Mouse (Mus musculus) granulocyte monocyte progenitor cell, adult 5-6 weeks (primary cell): Measurements from ENCODE around the gene Ikzf4. TPM values are rescaled to one million over a fixed set of nuclear protein-coding genes. Genes with fewer than 3 reads are reported as not detected.
"Not testable (repeated sequence)": the region's sequence is repeated elsewhere in the genome, so short reads cannot be mapped to it uniquely, and the experiment has no call there.

ENCODE experiments used
- ATAC-seq: replicated peaks from 2 replicates; pipeline ENCODE4 v1.8.0; 2016; ENCODE audit warnings: mild to moderate bottlenecking, moderate TSS enrichment, inconsistent platforms; ENCODE audit not compliant: poor library complexity, severe bottlenecking
- total RNA-seq, 2 experiments: library from RNA; stranded (forward) in 1 of 2; stranded (reverse) in 1 of 2; fragments of 200-712, 200-1000 nt in 1 of 2; fragments of >200 nt in 1 of 2; fragmentation: Nextera tagmentation in 1 of 2; gene quantifications; 2 replicates each; pipeline ENCODE4 v1.2.3; 2014 to 2017

Ikzf4 gene
- total RNA-seq, 2 experiments from 2014 or later: 0.62 TPM; not detected in 1

DNA sequence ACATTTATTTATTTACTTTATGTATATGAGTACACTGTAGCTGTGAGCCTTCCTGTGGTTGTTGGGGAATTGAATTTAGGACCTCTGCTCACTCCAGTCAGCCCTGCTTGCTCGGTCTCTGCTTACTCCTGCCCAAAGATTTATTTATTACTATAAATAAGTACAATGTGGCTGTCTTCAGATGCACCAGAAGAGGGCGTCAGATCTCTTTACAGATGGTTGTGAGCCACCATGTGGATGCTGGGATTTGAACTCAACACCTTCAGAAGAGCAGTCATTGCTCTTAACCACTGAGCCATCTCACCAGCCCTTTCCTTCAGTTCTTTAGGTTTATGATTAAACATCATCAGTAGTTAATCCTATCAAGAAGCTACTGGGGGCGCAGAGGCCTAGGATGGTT lies 30.9 kb downstream of the Ikzf4 start:
- ATAC-seq: no peak

- not testable (repeated sequence) for ATAC-seq
Observed at GRCm38 (mm10) chr10:128613820-128614219, 32.0 kb downstream of the Ikzf4 start.

GRCm38 (mm10) chr10:128613154-128613440 lies 32.7 kb downstream of the Ikzf4 start:
- peak; percentile 38 for ATAC-seq

GRCm38 (mm10) chr10:128612433-128613153 lies 33.2 kb downstream of the Ikzf4 start:
- peak; percentile 98 for ATAC-seq

GRCm38 (mm10) chr10:128606483-128606882 lies 39.3 kb downstream of the Ikzf4 start:
- ATAC-seq: no peak

DNA sequence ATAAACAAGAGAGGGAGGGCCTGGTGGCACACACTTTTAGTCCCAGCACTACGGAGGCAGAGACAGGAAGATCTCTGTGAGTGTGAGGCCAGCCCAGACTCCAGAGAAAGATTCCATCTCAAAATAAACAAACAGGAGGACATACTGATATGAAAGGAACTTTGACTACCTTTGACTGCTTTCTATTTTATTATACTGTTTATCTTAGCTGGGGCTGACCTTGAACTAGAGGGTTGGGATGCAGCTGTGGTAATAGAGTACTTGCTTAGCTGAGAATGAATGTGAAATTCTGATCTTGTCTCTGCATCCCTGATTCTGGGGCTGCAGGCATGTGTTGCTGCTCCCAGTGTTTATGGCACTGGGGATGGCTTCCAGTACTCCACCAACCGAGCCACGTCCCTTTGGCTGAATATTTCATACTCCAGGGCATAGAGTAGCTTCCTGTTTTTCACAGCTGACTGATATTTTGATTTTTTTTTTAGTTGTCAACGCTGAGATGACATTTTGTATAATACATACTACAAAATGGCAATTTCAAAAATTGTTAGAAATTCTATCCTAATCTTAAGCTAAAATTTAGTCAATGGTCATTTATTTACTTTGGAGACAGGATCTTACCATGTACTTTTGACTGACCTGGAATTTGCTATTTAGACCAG lies 43.2 kb downstream of the Ikzf4 start:
- ATAC-seq: no peak

GRCm38 (mm10) chr10:128601499-128601898 lies 44.3 kb downstream of the Ikzf4 start:
- no peak for ATAC-seq

DNA sequence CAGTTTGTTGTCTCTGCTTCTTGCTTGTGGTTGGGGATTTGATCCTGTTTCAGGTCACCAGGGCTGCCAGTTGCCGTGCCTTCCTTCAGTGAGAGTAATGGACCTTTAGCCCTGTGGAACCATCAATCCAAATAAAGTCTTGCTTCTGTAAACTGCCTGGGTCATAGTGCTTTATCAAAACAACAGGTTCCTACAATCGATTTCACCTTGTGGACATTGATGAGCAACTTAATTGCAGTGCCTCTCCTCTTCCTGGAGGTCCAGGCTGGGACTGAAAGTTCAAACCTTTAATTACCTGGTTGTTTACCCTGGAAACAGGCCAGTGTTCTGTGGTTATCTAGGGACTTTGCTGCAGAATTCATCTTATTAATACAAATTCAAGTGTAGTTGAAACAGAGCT lies 47.3 kb downstream of the Ikzf4 start:
- no peak for ATAC-seq

DNA sequence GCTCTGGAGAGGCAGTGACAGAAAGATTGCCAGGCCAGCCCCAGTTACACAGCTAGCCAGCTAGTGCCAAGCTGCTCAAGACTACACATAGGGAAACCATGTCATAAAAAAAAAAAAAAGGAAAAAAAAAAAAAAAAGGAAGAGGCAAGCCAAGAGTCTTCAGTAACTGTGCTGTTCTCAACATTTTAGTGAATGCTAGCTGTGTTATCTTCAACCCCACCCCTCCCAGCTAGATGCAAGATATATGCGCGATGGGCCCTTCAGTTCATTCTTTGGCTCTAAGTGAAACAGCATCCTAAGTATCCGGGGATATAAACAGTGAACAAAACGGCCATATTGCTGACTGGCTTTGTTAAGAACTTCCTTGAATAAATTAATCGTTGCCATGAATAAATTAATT lies 53.0 kb downstream of the Ikzf4 start:
- ATAC-seq: no peak

GRCm38 (mm10) chr10:128591436-128591835 lies 54.4 kb downstream of the Ikzf4 start:
- no peak for ATAC-seq

GRCm38 (mm10) chr10:128590193-128590690 lies 55.5 kb downstream of the Ikzf4 start:
- ATAC-seq: peak; percentile 62

DNA sequence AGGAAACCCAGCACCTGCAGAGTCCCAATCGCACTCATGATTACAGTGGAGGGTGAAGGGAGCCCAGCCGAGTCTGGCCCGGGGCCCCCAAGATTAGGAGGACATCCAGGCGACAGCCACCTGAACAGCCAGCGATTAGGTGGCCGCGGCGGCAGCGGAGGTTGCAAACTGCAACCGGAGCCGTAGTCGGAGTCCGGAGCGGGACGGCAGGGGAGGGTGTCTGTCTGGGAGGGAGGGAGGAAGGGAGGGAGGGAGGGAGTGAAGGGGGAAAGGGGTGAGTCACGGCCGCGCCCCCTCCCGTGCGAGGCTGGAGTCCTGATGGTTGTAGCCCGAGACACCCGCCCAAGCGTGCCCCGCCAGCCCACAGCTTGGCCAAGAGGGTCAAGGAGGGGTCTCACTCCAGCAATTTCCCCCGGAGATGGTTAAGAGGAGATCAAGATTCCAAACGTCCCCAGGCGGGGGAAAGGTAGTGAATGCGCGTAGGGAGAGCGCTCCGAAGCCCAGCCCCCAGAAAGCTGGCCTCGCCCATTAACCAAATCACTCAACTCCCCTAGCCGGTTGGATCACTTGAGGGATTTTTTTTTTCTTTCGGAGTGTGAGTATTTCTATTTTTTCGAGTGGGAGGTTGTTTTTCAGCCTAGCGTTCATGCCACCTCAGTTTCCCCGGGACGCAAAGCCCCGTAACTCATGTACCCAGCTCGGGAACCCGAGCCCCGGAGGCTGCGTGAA lies 56.2 kb downstream of the Ikzf4 start, which contains the start of gene Erbb3:
TSS of gene Erbb3 (minus strand) at position 189 of the 729 bp plus-strand sequence.
- peak; percentile 61 for ATAC-seq

GRCm38 (mm10) chr10:128588775-128589463 lies 56.9 kb downstream of the Ikzf4 start:
- ATAC-seq: no peak

- ATAC-seq: no peak
Observed at GRCm38 (mm10) chr10:128588136-128588535, 57.7 kb downstream of the Ikzf4 start.

DNA sequence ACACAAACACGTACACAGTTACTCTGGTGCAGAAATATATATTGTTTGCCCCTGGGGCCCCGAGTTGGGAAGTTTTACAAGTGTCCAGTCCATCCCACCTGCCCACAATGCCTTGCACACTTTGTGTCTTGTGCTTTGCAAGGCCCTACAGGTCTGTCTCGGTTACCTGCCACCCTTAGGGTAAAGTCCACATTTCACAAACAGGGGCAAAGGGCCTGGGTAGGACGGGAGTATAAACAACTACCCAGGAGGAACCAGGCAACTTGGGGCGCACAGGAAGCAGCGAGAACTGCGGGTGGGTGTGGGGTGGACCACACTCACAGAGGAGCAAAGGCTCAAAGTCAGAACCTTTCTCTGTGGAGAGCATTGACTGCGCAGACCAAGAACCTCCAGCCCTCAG lies 58.1 kb downstream of the Ikzf4 start:
- 0 out of 2 replicates have a peak, but pooled peaks have one; percentile 13 for ATAC-seq

DNA sequence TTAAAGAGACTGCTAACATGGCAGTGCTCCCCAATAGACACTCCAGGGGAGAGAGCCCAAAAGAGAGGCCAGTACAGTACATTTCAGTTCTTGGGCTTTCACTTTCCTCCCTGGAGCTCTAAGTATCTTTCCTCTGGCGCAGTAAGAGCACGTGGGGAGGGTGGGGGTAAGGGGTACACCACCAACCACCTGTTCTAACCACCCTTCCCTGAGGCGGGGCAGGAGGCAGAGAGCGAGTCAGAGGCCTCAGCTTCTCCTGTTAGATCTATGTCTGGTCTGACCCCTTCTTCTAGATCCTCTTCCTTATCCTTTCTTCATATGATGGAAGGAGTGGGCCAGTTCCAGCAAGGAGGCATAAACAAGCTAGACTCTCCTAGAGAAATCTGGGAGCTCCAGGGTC lies 58.7 kb downstream of the Ikzf4 start:
- ATAC-seq: no peak

- ATAC-seq: no peak
Observed at GRCm38 (mm10) chr10:128586546-128586945, 59.2 kb downstream of the Ikzf4 start.

GRCm38 (mm10) chr10:128584386-128584785 lies 61.4 kb downstream of the Ikzf4 start:
- no peak for ATAC-seq

- ATAC-seq: no peak
Observed at GRCm38 (mm10) chr10:128583644-128584043, 62.1 kb downstream of the Ikzf4 start.
